Comparison of ENCODE assay signal across 8 mouse cellular contexts in the genomic region with DNA sequence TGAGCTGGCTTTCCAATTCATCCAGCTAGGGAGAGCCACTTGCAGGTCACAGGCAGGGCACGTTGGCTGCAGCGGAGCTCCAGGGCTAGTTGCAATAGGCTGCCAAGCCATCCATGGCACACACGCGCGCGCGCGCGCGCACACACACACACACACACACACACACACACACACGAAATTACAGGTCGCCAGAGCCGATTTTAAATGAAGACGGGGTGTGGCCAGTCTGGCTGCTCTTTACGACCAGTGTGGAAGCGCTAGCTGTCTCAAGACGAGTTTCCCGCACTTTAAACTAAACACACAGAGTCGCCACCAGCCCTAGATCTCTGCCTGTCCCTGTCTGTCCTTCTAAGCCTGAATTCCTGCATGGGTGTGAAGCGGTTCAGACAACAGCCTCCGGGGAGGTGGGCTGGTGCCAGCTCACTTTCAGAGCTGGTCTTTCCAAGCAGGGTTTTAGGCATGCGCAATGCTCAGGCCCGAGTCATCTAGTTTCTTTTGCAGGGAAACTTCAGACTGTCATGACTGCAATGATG. TPM values are rescaled to one million over a fixed set of nuclear protein-coding genes. Genes with fewer than 3 reads are reported as not detected.
DNase-seq lines count a peak whose midpoint lies in the region; ATAC-seq and TF ChIP-seq lines count a peak whose summit lies in the region.

No protein-coding gene starts in this region.

- H3K4me3 ChIP-seq in hindbrain, embryonic 13.5 days, result peak overlapping the region; percentile 42
- peak overlapping the region; percentile 55 for H3K4me3 ChIP-seq in left cerebral cortex, adult 2 months

- H3K9me3 ChIP-seq in hindbrain, embryonic 13.5 days, result no peaks in the 10 kb centered on the region

- no peak for TF ChIP-seq CTCF in left cerebral cortex, adult 2 months (IDR thresholded peaks at IDR 0.05)

- intact Hi-C loops in left cerebral cortex, adult 2 months (cut with DNase I), result no loop called here

- no peaks in the 10 kb centered on the region for H3K36me3 ChIP-seq in hindbrain, embryonic 13.5 days

- peak overlapping the region; percentile 71 for H3K9ac ChIP-seq in hindbrain, embryonic 13.5 days

- peak; percentile 63 for ATAC-seq in hindbrain, embryonic 13.5 days (ENCODE audit: low FRiP score)

- H3K27me3 ChIP-seq in hindbrain, embryonic 13.5 days, result no peaks in the 10 kb centered on the region

- H3K4me1 ChIP-seq in hindbrain, embryonic 13.5 days (replicated peaks), result peaks cover 9% of the 10 kb centered on the region

- peak overlapping the region; percentile 78 for H3K27ac ChIP-seq in hindbrain, embryonic 13.5 days
- H3K27ac ChIP-seq in left cerebral cortex, adult 2 months, result peak overlapping the region; percentile 74

- H3K4me2 ChIP-seq in hindbrain, embryonic 13.5 days, result peak overlapping the region; percentile 65

- WGBS in hindbrain, embryonic 13.5 days, result 4% methylated on average over 17 of the region's 23 CpGs

- DNase-seq in Muller cell, postnatal 12 days (ENCODE audit: inconsistent ontology term), result peak; percentile 96
- peak; percentile 71 to 74 for DNase-seq in cerebellum, postnatal 14 days
- peak; percentile 75 to 83 for DNase-seq in frontal cortex, postnatal 36 days (ENCODE audit: low spot score in 2 of 2)
- peak; percentile 60 to 70 for DNase-seq in left cerebral cortex, adult 2 months (ENCODE audit: extremely low spot score in 1 of 2, low spot score in 2 of 2)
- peak; percentile 84 for DNase-seq in lung, postnatal 36 days
- DNase-seq in retina, embryonic 14.5 days (ENCODE audit: low spot score), result peak; percentile 48
- peak; percentile 65 for DNase-seq in urinary bladder, adult 2 months (ENCODE audit: low spot score)

RNA-seq across cellular contexts. Expression of a gene that starts 5.4 kb away (rescaled TPM):
- polyA plus RNA-seq in hindbrain, embryonic 13.5 days (2015; fragmentation: Nextera tagmentation; extraction: Ambion mirVana), result 12.0 and 13.1 TPM in 2 replicates
- 10 to 100 TPM; 32.5 to 37.9 TPM for total RNA-seq in left cerebral cortex, adult 2 months (2021)
- polyA plus RNA-seq in urinary bladder, adult 2 months (2012; rRNA removed), result 34.9 and 36.8 TPM in 2 replicates

Comparison
In these comparisons a context has a peak if more than half of its experiments do, and no peak if none do; other contexts are left out.
1. Peak in every context shown above with its lines: DNase-seq, ATAC-seq, H3K4me3 ChIP-seq and H3K27ac ChIP-seq.